Mouse (Mus musculus) ES-E14 (cell line): ENCODE results near the gene Tmprss3.

Source experiments
- CHD2 ChIP-seq: IDR thresholded peaks from 2 replicates; pipeline ENCODE4 v1.6.1; 2014; ENCODE audit warnings: mild to moderate bottlenecking, low read depth, low read length, inconsistent platforms
- HCFC1 ChIP-seq: IDR thresholded peaks from 2 replicates; pipeline ENCODE4 v1.6.1; 2012; ENCODE audit warnings: low read length, inconsistent platforms, borderline replicate concordance; ENCODE audit not compliant: insufficient read depth
- ZNF384 ChIP-seq: IDR thresholded peaks from 2 replicates; pipeline ENCODE4 v1.6.1; 2012; ENCODE audit warnings: low read depth, low read length, inconsistent platforms

GRCm38 (mm10) chr17:31242764-31243163 lies 44.0 kb upstream of the Tmprss3 start:
- TF ChIP-seq HCFC1 (no peak), ZNF384 (no peak), CHD2 (no peak)
